Mouse (Mus musculus) brain, embryonic 18.5 days (tissue): ENCODE data around the gene Cacna1a.
A peak's percentile ranks its signal among the peaks of the same experiment; 100 is the strongest.

Source experiments
- DNase-seq: peaks from one replicate; pipeline ENCODE4 v3.0.0-alpha.2; 2012; ENCODE audit warnings: low read depth, low spot score

Cacna1a gene

DNA sequence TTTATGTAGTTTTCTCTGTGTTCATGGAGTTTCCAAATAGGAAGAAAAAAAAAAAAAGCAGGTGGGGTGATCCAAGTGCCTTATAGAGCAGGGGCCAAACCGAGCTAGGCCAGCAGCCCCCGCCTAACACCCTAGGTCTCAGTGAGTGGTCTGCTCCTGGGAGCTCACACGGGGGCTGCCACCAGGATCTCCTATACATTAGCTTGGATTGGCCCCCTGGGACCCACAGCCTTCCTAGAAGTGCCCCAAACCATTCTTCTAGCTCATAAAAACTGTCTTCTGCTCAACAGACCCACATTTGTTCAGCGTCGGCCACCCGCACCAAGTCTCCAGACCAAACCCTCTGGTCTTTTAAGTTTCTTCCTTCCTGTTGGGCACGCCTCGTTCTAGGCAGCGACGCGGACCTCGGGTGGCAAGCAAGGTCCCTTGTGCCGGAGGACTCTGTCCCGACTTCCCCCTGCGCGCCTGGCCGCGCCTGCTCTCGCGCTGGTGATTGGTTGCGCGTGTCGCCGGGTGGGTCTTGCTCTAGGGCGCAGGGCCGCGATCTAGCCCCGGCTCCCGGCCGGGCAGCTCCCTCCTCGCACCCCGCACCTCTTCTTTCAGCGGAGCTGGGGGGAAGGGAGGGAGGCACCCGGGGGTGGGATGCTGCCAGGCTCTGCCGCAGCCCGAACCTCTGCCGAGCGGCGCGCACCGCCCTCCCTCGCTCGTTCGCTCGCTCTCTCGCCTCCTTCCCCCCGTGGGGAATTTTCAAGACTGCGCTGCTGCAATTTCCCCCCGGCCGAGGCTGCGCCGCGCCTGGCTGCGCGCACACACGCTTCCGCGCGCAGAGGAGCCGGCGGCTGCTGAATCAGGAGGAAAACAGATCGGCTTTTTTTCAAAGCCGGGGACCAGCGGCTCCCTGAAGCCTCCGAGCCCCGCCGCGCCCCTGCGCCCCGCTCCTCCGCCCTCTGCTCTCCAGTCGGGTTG is 25.9 kb downstream of the Cacna1a start:
- DNase-seq: peak; percentile 45

DNA sequence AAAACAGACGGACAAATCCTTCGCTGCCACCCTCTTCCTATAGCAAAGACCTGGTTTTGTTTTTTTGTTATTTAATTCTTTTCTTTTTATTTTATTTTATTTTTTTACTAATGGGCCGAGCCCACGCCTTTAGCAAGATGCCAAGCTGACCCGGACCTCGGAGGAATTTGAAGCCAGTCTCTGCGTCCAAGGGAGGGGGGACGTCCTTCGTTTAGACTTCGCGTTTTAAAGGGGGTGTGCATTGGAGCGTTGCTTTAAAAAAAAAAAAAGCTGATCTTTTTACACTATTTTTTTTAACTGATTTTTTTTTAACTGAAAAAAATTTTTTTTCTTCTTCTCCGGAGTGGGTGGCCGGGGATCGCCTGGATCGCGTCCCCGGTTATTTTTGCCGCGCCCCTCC is 26.7 kb downstream of the Cacna1a start:
- no peak for DNase-seq

DNA sequence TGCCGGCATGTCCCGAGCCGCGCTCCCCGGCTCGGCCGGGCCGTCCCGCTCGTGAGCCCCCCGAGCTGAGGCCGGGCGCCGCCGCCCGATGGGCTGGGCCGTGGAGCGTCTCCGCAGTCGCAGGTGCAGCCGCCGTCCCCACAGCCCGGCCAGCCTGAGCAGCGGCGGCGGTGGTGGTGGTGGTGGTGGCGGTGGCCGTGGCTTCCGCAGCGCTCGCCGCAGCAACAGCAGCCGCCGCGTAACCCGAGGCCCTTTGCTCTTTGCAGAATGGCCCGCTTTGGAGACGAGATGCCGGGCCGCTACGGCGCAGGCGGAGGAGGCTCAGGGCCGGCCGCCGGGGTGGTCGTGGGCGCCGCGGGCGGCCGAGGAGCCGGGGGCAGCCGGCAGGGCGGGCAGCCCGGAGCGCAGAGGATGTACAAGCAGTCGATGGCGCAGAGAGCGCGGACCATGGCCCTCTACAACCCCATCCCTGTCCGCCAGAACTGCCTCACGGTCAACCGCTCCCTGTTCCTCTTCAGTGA is 27.2 kb downstream of the Cacna1a start:
- no peak for DNase-seq

DNA sequence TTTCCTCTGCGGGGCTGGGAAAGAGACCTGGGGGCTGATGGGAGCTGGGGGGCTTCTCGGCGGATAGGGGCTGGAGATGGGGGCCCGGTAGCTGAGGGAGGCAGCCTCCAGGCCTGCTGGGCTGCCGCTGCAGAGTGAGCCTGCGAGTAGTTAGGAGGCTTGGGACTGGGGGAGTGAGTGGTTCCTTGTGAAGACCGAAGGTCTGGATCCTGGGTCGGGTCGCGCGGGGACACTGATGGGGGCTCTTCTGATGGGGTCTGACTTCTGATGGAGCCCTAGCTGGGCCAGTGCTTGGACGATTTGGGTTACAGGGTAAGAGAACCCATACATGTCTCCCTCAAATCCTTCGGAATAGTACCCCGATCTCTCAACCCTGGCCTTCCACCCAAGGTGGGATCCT is 27.8 kb downstream of the Cacna1a start:
- no peak for DNase-seq

DNA sequence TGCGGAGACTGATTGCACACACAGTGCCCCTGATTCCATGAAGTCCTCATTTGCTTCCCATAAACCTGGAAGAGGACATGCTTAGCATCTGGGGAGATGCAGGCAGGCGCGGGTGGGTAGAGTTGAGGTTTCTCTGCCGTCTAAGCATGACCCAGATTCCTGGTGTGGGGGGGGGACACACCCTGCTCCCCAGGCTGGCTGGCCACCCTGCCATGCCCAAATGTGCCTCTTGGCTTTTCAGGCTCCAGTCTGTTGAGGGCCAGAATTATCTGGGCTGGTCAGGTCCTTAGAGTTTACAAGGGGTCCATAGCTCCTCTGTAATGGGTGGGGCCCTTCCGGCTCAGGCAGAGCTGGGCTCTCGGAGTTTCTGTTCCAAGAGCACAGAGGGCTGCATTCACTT is 28.7 kb downstream of the Cacna1a start:
- no peak for DNase-seq

DNA sequence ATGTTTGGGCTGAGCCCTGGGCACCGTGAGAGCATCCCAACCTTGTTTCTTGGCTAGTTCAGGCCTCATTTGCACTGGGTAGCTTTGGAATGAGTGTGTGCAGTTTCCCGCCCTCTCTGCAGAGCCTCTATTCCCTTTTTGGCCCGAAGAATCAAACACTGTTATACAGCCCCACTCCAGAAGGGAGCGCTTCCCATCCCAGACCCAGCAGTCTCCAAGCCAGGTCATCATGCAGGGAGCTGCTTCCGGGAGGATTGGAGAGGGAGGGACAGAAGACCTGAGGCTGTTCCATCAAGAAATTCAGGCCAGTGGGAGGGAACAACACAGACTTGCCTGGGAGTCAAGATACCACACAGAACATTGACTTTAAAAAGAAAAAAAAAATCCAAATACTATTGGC is 29.6 kb downstream of the Cacna1a start:
- no peak for DNase-seq

DNA sequence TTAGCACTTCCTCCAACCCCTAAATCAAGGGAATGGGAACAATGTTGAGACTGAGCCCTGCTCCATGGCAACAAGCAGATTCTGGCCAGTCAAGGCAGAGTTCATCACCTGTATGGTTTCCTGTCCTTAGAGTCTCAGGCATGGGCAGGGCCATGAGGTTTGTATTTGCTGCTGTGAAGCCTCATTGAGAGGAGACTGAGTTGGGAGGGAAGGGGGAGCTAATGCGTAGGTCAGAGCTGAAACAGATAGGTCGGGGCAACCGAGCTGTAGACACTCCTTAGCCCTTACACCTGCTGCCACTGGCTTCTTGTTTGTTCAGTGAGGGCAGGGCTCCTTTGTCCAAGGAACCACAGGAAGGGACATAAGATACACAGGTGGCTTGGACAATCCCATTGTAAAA is 36.2 kb downstream of the Cacna1a start:
- no peak for DNase-seq

DNA sequence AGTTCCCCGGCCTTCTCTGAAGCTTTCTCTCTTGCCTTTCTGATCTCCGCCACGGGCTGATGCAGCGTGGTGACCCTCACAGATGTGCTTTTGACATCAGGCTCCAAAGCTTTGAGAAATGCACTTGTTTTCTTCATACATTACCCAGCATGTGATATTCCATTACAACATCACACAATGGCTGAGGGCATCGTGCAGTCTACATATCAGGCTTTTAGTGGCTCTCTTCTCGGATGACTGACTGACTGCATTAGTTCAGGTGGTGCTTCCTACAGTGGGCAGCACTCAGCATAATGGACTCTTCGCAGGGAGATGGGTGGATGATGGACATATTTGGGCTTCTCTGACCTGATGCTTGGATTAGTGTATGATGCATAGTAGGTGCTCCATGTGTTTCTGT is 37.8 kb downstream of the Cacna1a start:
- DNase-seq: no peak

DNA sequence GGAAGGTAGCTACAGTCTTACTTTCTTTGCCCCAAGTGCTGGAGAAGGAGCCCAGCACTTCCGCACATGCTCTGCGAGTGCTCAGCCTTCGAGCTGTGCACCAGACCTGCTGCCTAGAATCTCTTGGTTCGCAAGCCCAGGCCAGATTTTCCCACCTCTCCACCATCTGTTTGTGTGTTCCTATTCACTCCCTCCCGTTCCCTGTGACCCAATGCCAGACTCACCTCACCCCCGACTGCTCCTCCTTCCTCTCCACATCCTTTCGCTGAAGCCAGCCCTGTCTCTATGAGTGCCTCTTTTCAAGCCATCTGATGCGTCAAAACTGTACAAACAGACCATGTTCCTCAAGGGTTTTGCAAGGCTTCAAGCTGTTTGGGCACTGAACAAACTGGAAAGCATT is 38.3 kb downstream of the Cacna1a start:
- no peak for DNase-seq

DNA sequence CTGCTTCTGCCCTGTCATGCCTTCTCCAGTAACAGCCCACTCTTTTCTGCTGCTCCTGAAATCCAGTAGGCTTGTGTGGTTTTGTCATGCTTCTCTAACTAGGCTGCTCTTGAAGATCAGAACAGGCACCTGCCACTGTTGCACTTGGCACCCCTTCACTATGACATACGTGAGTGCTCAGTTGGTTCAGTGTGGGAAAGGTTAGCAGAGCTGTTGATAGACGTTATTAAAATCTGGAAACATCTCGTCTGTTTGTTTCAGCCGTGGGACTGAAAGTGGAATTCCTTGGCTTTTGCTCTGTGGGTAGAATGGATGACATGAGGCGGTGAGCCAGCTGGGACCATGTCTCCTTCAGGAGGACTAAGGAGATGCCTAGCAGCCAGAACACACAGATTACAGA is 39.8 kb downstream of the Cacna1a start:
- no peak for DNase-seq

DNA sequence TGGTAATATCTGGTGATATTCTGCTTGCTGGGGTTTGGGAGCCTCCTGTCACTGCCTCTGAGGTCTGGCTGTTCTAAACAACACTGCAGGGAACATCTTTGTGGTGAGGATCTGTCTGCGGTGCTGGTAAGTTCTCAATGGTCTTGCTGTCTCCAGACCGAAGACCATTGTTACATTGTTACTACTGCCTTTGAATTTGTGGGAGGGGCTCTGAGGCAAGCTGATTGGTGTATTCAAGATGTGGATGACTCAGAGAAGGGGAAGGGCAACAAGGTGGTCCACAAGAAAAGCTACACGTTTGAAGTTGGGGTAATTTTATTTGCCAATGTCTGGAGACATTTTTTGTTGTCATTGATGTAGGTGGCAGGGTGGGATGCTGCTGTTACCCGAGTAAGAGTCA is 40.8 kb downstream of the Cacna1a start:
- no peak for DNase-seq

DNA sequence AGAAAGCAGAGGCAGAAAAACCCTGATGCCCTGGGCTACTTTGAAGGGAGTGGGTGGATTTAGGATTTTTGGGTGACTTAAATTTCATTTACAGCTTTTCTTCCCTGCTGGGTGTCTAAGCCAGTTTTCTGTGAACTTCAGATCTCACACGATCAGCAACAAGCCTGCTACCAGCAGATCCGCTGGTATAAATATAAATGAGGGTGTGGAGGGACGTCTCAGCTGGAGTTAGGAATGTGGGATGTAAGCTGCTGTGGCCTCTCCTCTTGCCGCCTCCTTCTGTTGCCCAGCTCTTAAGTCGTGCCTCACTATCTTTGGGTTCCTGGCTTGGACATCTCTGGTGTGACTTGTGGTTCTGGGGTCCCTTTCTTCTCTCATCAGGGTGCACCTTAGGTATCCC is 41.3 kb downstream of the Cacna1a start:
- no peak for DNase-seq

DNA sequence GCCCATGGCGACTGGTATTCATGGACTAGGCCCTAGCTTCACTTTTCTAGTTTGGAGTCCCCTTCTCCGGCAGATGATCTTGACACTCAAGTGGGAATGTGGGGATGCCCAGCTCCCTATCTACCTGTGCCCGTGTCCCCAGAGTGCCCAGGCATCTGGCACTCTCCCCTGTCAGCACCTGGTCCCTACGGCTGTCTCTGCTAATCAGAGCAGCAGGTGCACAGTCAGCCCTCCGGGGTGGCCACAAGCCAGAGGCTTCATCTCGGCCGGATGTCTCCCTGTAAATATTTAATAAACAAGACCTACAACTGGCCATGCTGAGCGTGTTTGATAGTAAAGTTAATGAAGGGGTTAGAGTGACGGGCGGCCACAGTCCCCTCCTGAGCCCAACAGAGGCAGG is 47.1 kb downstream of the Cacna1a start:
- DNase-seq: no peak

DNA sequence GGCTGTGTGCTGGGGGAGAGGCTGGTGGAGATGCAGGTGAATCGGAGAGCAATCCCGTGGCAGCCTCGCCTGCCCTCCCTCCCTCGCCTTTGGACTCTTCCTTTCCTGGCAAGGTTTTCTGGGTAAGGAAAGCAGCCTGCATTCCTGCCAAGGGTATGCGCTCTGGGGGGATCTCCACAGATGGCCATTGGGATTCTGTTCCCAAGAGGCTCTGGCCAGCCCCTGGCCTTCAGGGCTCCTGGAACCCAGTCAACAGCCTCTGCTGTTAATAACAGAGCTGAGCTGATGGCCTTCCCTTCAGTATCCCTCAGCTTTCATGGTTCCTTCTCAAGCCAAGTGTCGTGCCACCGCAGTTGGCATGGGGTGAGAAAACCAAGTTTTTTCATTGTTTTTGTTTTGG is 51.6 kb downstream of the Cacna1a start:
- DNase-seq: no peak

DNA sequence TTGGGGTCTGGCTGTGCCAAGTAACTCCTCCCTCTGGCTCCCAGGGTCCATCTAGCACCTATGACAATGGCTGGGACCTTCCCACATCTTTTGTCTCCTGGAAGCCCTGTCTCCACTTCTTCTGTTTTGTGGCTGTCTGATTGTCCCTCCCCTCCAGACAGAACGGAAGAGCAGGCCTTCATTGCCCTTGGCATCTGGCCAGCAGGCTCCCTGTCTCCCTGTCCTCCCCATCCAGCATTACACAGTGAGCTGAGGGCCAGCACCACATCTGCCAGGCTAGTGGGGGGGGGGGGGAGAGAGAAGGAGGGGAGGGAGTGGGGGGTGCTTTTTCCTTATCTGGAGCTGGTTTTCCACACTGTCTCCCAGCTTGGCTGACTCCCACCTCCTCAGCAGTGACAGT is 53.8 kb downstream of the Cacna1a start:
- no peak for DNase-seq

DNA sequence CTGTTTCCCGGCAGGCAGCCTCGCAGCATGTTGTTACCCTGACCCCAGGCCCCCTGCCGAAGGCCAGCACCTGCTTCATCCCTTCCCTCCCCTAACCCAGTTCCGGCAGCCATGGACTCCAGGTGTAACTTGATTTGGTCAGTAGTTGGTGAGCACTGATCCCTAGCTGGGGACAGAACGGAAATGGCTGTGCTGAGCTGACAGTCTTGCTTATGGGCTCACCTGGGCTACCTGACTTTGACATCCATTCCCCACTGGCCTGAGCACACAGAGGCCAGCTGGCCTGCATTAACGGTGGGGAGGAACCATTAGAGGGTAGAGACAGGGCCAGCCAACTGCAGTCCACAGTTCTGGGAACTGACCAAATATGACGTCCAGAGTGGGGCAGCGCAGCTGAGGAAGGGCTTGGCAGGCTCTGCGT is 58.3 kb downstream of the Cacna1a start:
- DNase-seq: no peak

DNA sequence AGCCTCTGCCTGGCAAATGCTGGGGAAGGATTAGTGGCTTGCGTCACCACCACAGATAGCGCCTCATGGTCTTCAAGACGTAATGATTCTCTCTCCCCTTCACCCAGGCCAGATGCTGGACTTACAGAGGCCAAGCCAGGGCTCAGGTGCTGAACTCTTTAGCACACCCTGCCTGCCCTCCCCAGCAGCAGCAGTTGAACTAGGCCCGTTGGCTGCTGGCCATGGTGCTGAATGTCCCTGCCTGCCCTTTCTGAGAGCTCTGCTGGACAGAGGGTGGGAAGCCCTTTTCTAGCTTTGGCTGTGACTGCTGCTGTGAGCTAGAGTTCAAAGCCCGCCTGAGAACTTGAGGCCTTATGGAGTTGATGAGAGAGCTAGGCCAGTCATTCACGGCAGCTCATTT is 66.3 kb downstream of the Cacna1a start:
- no peak for DNase-seq

DNA sequence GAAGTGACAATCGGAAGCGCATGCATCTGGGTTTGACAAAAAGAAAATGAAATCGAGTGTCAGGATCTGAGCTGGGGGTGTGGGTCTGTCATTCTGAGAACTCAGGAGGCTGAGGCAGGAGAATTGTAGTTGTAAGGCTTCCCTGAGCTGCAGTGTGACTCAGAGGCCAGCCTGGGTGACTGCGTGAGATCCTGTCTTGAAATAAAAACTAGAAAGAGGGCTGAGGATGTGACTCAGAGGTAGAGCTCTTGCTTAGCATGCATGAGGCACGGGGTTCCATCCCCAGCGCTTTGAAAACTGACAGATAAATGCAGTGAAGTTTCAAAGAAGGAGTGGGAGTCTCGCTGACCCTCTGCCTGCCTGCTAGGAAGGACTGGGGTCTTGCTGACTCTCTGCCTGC is 70.6 kb downstream of the Cacna1a start:
- DNase-seq: no peak

DNA sequence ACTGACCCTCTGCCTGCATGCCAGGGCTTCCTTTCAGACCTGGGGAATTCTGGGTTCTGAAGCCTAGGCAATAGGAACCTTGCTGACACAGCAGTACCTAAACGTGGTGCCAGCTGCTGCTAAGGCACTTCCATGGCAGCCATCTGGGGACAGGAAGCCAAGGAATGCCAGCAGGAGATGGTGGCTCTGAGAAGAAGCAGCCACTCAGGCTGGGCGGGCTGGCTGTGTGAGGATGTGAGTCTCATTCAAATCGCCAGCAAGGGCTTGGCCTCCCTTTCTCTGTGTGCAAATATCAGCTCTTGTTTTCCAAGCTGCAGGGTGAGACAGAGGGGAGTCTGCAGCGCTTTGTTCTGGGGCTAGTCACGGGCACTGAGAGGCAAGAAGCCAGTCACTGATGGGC is 71.0 kb downstream of the Cacna1a start:
- no peak for DNase-seq

DNA sequence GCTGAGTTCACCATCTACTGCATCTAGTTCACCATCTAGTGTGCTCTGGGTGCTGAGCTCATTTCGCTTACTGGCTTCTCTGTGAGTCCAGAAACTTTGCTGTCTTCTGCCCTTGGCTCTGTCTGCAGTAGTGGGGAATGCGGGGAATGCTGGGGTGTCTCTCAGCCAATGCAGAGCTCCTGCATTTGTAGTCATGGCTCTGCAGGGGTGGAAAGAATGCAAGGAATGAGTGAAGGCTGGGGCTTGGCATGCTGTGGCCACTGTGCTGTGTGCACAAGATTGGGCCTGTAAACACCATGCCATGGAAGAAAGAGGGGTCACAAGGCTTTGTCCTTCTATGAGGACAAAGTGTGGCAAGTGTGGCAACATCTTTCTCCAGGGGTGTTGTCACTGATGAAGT is 72.5 kb downstream of the Cacna1a start:
- DNase-seq: no peak

DNA sequence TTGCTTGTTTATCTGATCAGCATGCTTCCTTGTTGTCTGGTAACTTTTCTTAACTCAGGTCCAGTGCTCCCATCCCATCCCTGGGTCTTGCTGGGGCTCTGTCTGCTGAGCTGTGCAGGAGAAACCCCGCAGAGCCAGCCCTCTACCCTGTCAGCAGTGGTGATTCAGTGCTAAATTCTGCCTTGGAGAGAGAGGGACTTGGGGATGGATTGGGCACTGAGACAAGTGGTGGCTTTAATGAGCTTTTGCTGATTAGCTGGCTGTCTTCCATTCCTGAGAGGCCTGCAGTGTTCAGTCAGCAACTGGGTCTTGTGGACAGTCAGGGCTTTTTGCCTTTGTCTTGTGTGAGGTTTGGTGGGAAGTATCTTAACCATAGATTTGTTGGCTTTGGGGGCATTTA is 78.7 kb downstream of the Cacna1a start:
- DNase-seq: peak; percentile 34

DNA sequence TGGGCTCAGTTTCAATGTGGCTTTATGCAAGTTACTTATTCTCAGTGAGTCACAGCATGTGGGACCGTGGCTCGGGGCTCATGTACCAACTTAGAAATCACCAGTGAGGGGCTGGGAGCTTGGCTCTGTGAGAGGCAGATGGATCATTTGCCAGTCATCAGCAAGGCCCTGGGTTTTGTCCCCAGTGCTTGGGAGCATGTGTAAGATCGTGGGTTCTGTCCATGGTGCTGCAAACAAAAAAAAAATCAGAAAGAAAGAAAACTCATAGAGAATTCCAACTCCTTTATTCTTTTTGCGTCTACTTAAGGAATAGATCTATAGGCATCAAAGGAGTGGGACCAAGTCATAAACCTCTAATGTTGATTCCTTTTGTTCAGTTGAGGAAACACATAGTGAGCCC is 80.8 kb downstream of the Cacna1a start:
- DNase-seq: no peak

DNA sequence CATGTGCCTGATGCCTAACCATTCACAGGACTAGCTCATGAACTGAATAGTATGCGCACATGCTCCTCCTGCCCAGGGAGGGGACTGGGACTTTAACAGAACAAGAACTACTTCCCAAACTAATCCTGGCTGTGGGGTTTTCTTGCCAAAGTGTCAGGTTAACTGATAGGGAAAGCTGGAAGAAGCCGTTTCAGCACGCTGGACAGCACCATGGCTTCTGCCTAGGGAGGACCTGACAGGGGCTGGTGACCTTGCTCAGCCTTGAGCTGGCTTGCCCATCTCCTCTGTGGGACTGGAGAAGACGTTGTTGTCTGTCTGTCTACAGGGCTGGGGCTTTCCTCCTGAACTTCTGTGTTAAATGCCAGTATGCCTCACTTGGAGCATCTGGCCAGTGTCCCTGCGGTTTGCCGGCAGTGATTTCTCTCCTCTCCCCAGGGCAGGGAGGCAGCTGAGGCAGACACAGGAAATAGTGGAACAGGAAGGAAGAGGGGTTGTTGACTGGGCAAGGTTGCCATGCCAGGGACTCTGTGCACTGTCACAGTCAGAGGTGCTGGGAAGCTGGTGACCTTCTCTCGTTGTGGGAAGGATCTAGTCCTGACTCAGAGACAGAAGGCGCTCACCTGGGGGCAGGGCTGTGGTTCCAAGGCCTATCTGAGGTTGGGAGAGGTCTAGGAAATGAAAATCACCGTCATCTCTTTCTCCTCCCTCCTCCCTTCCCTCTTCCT is 83.2 kb downstream of the Cacna1a start:
- DNase-seq: no peak
